Mouse (Mus musculus) heart, postnatal 0 days (tissue): ENCODE data around the gene Mucl3. TPM values are rescaled to one million over a fixed set of nuclear protein-coding genes. Genes with fewer than 3 reads are reported as not detected.

Experiments
- ATAC-seq: fragments of 200-750 bp; cut with Nextera tagmentation; 2 replicates; pipeline ENCODE4 v1.8.0; 2017; ENCODE audit warnings: low read depth, moderate number of reproducible peaks, moderate library complexity; ENCODE audit not compliant: insufficient read depth
- DNase-seq: peaks from one replicate; pipeline ENCODE4 v3.0.0-alpha.2; 2016; ENCODE audit warnings: low spot score
- H3K27ac ChIP-seq: fragments of 300-500 bp; sonication (generic); 2 replicates; pipeline ENCODE4 v1.5.1; 2014; ENCODE audit warnings: low read depth, mild to moderate bottlenecking
- H3K27me3 ChIP-seq: fragments of 300-500 bp; sonication (generic); 2 replicates; pipeline ENCODE4 v1.6.1; 2014; ENCODE audit warnings: low read length, mixed read lengths; ENCODE audit not compliant: control insufficient read depth, insufficient read depth
- H3K36me3 ChIP-seq: fragments of 300-500 bp; sonication (generic); replicated peaks from 2 replicates; pipeline ENCODE4 v1.6.1; 2014; ENCODE audit warnings: low read length, mixed read lengths; ENCODE audit not compliant: control insufficient read depth, insufficient read depth
- H3K4me1 ChIP-seq: fragments of 300-500 bp; sonication (generic); 2 replicates; pipeline ENCODE4 v1.6.1; 2014; ENCODE audit warnings: antibody characterized with exemption; ENCODE audit not compliant: control insufficient read depth, insufficient read depth
- H3K4me2 ChIP-seq: fragments of 300-500 bp; sonication (generic); 2 replicates; pipeline ENCODE4 v1.6.1; 2014; ENCODE audit warnings: low read depth, mild to moderate bottlenecking, low read length, moderate library complexity
- H3K4me3 ChIP-seq: fragments of 300-500 bp; sonication (generic); 2 replicates; pipeline ENCODE4 v1.5.1; 2014; ENCODE audit warnings: low read depth, low read length
- H3K9ac ChIP-seq: fragments of 300-500 bp; sonication (generic); replicated peaks from 2 replicates; pipeline ENCODE4 v1.6.1; 2014; ENCODE audit warnings: low read depth, low read length, mixed read lengths
- H3K9me3 ChIP-seq: fragments of 300-500 bp; sonication (generic); replicated peaks from 2 replicates; pipeline ENCODE4 v1.6.1; 2016; ENCODE audit warnings: low read length; ENCODE audit not compliant: control insufficient read depth
- CTCF ChIP-seq: IDR thresholded peaks from 2 replicates; pipeline ENCODE4 v1.5.1; 2016; ENCODE audit warnings: antibody characterized with exemption, control low read depth, low read depth
- EP300 ChIP-seq: IDR thresholded peaks from 2 replicates; pipeline ENCODE4 v1.6.1; 2016; ENCODE audit warnings: antibody characterized with exemption, low read depth
- WGBS: fragments of 180-500 bp; shearing (Covaris S2); extraction: QIAGEN DNeasy Blood & Tissue Kit; methylation state at CpG from one replicate; pipeline ENCODE4 v1.1.7; 2014; 5-methylcytosine and 5-hydroxymethylcytosine counted together
- polyA plus RNA-seq: library from polyadenylated mRNA; unstranded; fragments of >200 nt; fragmentation: Nextera tagmentation; extraction: Ambion mirVana; gene quantifications from 2 replicates; pipeline ENCODE4 v1.2.1, GENCODE M21; 2015
- total RNA-seq: library from RNA; depleted of rRNA; stranded (reverse); fragments of >200 nt; gene quantifications from 2 replicates; pipeline ENCODE4 v1.2.3, GENCODE M21; 2014; ENCODE audit warnings: low replicate concordance

The Mucl3 gene
- total and polyA plus RNA-seq, 2 experiments from 2014 or later = not detected

DNA sequence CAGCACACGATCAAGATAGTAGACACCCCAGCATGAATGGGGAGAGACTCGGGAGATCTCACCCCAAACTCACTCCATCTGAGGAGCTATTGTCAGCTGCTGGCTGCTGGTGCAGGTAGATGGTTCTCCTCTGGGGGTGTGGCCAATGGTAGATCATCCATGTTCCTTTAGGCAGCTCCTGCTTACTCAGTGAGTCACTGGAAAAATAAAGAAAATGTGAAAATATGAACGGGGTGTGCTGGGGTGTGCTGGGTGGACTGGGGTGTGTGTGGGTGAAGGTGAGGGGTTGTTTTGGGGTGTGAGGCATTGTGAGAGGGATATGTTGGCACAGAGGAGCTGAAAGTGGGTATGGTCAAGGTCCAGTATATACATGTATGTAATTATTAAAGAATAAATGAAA lies 46.1 kb downstream of the Mucl3 start:
- no peak overlapping the region for H3K9ac ChIP-seq

DNA sequence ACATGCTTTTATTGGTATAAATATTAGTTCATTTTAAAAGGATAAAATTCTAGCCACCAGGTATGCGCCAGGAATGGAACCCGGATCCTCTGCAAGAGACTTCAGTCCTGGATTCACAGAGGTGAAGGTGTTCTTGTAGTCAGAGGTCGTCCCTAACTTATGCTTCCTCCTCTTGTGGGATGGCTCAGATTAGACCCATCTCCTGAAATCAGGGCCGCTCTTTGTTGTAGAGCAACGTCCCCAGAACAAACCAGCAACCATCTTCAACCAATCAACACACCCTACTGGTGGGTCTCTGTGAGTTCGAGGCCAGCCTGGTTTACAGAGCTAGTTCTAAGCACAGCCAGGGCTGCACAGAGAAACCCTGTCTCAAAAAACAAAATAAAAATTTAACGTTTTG lies 49.0 kb downstream of the Mucl3 start:
- ATAC-seq (no peak), DNase-seq (no peak)
- WGBS = 76% methylated on average over 7 of the region's 7 CpGs
- Histone ChIP-seq H3K9me3 (no peaks in the 10 kb centered on the region), H3K4me2 (no peak overlapping the region), H3K4me3 (no peak overlapping the region), H3K4me1 (no peaks in the 10 kb centered on the region), H3K36me3 (no peaks in the 10 kb centered on the region), H3K27me3 (no peaks in the 10 kb centered on the region), H3K27ac (no peak overlapping the region), H3K9ac (no peak overlapping the region)
- TF ChIP-seq EP300 (no peak), CTCF (no peak)

More for the DNA sequence above, 46.1 kb downstream of the Mucl3 start:
- H3K27me3 ChIP-seq = no peaks in the 10 kb centered on the region
- TF ChIP-seq CTCF (no peak), EP300 (no peak)
- H3K4me3 ChIP-seq = no peak overlapping the region
- DNase-seq = no peak
- 89% methylated on average over 3 of the region's 3 CpGs for WGBS
- no peak overlapping the region for H3K4me2 ChIP-seq
- H3K9me3 ChIP-seq = no peaks in the 10 kb centered on the region
- no peaks in the 10 kb centered on the region for H3K36me3 ChIP-seq
- ATAC-seq = no peak
- H3K4me1 ChIP-seq = no peaks in the 10 kb centered on the region
- no peak overlapping the region for H3K27ac ChIP-seq

DNA sequence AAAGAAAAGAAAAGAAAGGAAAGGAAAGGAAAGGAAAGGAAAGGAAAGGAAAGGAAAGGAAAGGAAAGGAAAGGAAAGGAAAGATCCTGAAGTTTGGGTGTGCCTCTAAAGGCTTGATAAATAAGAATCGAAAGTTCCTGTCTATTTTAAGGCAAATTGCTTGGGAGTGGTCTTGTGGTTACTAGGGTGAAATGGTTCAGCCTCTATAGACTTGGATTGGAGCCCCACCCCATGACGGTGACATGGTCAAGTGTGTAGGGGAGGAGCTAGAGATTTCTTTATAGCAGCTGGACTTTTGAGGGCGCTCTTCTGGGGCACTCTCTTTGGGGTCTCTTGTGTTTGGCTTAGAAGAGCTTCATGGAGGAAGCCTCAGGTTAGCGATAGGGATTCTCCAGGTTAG lies 49.7 kb downstream of the Mucl3 start:
- no peaks in the 10 kb centered on the region for H3K9me3 ChIP-seq
- no peak overlapping the region for H3K4me2 ChIP-seq
- WGBS = 25% methylated on average over 4 of the region's 4 CpGs
- no peak for DNase-seq
- H3K4me1 ChIP-seq = no peaks in the 10 kb centered on the region
- no peaks in the 10 kb centered on the region for H3K36me3 ChIP-seq
- no peak overlapping the region for H3K27ac ChIP-seq
- H3K4me3 ChIP-seq = no peak overlapping the region
- no peak overlapping the region for H3K9ac ChIP-seq
- ATAC-seq = no peak
- TF ChIP-seq CTCF (no peak), EP300 (no peak)
- no peaks in the 10 kb centered on the region for H3K27me3 ChIP-seq

DNA sequence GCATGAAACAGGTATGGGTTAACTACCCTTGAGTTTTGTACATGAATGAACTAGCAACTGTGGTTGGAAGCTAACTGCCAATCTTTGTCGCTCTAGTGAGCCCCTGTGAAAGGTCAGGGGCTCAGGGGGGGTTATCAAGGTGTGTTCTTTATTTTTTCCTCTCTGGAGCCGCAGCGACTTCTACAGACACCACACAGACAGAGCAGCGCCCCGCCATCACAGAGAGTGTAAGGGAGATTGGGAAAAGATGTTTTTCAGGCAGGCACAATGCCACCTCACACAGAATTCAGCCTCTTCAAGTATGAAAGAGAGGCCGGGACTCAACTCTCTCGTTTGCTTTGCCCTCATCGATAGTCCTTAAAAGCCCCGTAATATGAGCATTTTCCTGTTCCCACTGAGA lies 51.4 kb downstream of the Mucl3 start:
- TF ChIP-seq EP300 (no peak), CTCF (no peak)
- Histone ChIP-seq H3K4me2 (no peak overlapping the region), H3K36me3 (no peaks in the 10 kb centered on the region), H3K27me3 (no peaks in the 10 kb centered on the region), H3K27ac (no peak overlapping the region), H3K9ac (no peak overlapping the region), H3K4me1 (no peaks in the 10 kb centered on the region), H3K4me3 (no peak overlapping the region), H3K9me3 (no peaks in the 10 kb centered on the region; the same call in 1 of the 2 replicates)
- no peak for ATAC-seq
- DNase-seq = no peak
- 77% methylated on average over 9 of the region's 9 CpGs for WGBS

DNA sequence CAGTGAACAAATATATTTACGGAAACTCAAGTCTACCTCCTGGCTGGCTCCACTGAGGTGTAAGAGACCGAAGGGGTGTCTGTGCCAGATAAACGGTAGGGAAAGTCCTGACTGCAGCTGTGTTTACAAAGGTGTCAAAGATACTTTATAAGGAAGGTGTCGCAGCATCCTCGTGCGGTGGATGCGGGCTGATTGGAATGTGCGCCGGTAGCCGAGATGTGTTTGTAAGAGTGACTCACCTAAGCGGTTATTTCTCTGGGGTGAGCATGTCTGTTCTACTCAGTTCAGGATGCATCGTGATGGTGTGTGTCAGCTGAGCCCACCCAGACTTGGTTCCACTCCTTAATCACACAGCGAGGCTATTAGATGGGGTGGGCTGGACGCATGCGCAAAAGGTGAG lies 51.8 kb downstream of the Mucl3 start:
- DNase-seq = no peak
- WGBS = 85% methylated on average over 15 of the region's 15 CpGs
- Histone ChIP-seq H3K36me3 (no peaks in the 10 kb centered on the region), H3K9me3 (no peaks in the 10 kb centered on the region; the same call in 1 of the 2 replicates), H3K4me2 (no peak overlapping the region), H3K9ac (no peak overlapping the region), H3K27ac (no peak overlapping the region), H3K4me1 (no peaks in the 10 kb centered on the region), H3K27me3 (no peaks in the 10 kb centered on the region), H3K4me3 (no peak overlapping the region)
- ATAC-seq = no peak
- TF ChIP-seq CTCF (no peak), EP300 (no peak)

DNA sequence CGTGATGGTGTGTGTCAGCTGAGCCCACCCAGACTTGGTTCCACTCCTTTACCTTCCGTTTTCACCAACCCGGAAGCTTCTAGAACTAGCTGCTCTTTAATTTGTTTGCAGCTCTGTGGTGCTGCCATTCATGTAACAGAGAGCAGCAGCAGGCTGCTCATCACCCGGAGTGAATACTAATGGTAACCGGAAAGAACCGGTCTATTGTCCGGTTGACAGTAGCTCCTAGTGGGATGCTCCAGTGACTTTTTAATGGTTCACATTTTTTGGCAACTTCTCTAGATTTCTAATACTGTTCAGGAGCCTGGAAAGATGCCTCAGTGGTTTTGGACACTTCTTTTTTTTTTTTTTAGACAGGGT lies 52.3 kb downstream of the Mucl3 start:
- TF ChIP-seq CTCF = no peak
- TF ChIP-seq EP300 = no peak
- no peak overlapping the region for H3K4me3 ChIP-seq
- H3K27ac ChIP-seq = no peak overlapping the region
- no peaks in the 10 kb centered on the region for H3K36me3 ChIP-seq
- no peaks in the 10 kb centered on the region for H3K4me1 ChIP-seq
- H3K4me2 ChIP-seq = no peak overlapping the region
- WGBS = 88% methylated on average over 7 of the region's 7 CpGs
- no peaks in the 10 kb centered on the region for H3K27me3 ChIP-seq
- ATAC-seq = no peak
- no peaks in the 10 kb centered on the region; the same call in 1 of the 2 replicates for H3K9me3 ChIP-seq
- DNase-seq = no peak
- no peak overlapping the region for H3K9ac ChIP-seq
